Mouse (Mus musculus): ENCODE measurements around the gene Mgll. TPM values are rescaled to one million over a fixed set of nuclear protein-coding genes. Genes with fewer than 3 reads are reported as not detected.
A peak's percentile ranks its signal among the peaks of the same experiment; 100 is the strongest.

The Mgll gene
- polyA plus RNA-seq, 1 experiment from 2014 or later, result 43.6 TPM

DNA sequence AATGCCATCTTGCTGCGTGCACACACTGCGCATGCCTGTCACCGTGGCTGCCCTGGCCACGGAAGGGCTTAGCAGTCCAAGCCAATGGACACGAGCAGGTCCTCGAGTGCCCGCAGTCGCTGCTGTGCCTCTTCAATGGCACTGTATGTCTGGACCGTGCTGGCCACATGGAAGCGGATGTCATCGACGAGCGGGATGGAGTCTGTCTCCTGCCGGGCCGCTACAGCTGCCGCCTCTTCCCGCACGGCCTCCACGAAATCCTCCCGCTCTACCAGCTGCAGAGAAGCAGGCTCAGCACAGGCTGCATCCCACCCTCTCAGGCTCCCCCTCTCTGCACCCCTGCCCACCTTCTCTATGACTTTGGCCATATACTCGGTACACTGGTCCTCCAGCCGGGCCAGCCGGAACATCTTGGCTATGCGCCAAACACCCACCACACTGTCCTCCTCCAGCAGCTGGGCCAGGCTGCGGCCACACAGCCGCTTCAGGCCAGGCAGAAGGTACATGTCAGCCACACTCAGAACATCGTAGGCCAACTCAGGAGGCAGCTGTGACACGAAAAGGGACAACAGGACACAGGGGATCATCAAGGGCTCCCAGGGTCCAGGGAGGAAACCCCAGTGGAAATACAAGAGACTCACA is 112.1 kb downstream of the Mgll start:
- H3K27ac ChIP-seq, result no peak overlapping the region
- H3K4me2 ChIP-seq (ENCODE audit: low read length), result no peak overlapping the region
- H3K9ac ChIP-seq (ENCODE audit: low read depth, low read length), result no peak overlapping the region
- DNase-seq (ENCODE audit: low spot score) (no peak), ATAC-seq (replicated peaks; ENCODE audit: low FRiP score, low read depth) (no peak)
- no peaks in the 10 kb centered on the region for H3K27me3 ChIP-seq (ENCODE audit: insufficient read depth, low read length)
- H3K4me3 ChIP-seq (replicated peaks; ENCODE audit: low read depth, low read length), result no peak overlapping the region
- H3K4me1 ChIP-seq (replicated peaks; ENCODE audit: insufficient read depth, low read length), result peaks cover 8% of the 10 kb centered on the region
- no peaks in the 10 kb centered on the region for H3K9me3 ChIP-seq (replicated peaks; ENCODE audit: low read length)
- 83% methylated on average over 28 of the region's 28 CpGs for WGBS
- peaks cover 39% of the 10 kb centered on the region for H3K36me3 ChIP-seq (ENCODE audit: insufficient read depth, low read length)
- no peak for TF ChIP-seq CTCF (IDR thresholded peaks at IDR 0.05; ENCODE audit: low read depth)

DNA sequence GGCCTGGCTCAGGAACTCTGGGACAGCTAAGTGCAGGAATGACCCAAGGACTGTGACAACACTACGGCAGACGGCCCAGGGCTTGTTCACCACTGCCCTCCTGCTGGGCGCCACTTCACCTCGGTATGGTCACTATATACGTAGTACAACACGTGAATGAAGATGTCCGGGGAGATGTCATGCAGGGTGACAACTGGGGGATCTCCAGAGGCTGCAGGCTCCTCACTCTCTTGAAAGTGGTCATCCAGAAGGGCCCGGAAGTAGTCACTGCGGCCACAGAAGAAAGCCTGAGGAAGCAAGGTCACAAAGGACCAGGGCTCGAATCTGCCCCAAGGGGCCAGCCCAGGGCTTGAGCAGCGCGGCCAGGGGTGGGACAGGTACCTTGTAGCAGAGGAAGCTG is 113.8 kb downstream of the Mgll start:
- no peaks in the 10 kb centered on the region for H3K27me3 ChIP-seq (ENCODE audit: insufficient read depth, low read length)
- no peak overlapping the region for H3K27ac ChIP-seq
- H3K9me3 ChIP-seq (replicated peaks; ENCODE audit: low read length), result no peaks in the 10 kb centered on the region
- H3K4me1 ChIP-seq (replicated peaks; ENCODE audit: insufficient read depth, low read length), result peaks cover 8% of the 10 kb centered on the region
- no peak overlapping the region for H3K4me3 ChIP-seq (replicated peaks; ENCODE audit: low read depth, low read length)
- H3K36me3 ChIP-seq (ENCODE audit: insufficient read depth, low read length), result peaks cover 39% of the 10 kb centered on the region
- H3K4me2 ChIP-seq (ENCODE audit: low read length), result no peak overlapping the region
- DNase-seq (ENCODE audit: low spot score) (no peak), ATAC-seq (replicated peaks; ENCODE audit: low FRiP score, low read depth) (no peak)
- TF ChIP-seq CTCF (IDR thresholded peaks at IDR 0.05; ENCODE audit: low read depth), result no peak
- WGBS, result 91% methylated on average over 12 of the region's 12 CpGs
- H3K9ac ChIP-seq (ENCODE audit: low read depth, low read length), result no peak overlapping the region

DNA sequence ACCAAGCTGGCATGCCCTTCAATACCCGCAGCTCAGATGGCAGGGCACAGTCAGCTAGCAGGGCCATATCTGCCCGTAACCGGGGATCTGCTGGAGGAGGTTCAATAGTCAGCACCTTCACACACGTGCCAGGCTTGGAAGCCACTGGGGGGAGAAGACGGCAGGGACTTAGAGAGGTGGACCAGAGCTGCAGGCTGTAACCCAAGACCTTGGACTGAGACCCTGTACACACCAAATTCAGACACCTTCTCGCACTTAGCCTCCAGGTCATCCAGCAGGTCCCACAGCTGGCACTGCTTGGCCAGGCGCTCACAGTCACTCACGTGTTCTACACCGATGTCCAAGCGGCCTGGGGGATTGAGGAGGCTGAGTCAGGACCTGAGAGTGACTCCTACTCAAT is 114.4 kb downstream of the Mgll start:
- no peak for DNase-seq (ENCODE audit: low spot score)
- Histone ChIP-seq H3K36me3 (ENCODE audit: insufficient read depth, low read length) (peaks cover 39% of the 10 kb centered on the region), H3K4me3 (replicated peaks; ENCODE audit: low read depth, low read length) (no peak overlapping the region), H3K27me3 (ENCODE audit: insufficient read depth, low read length) (no peaks in the 10 kb centered on the region), H3K9me3 (replicated peaks; ENCODE audit: low read length) (no peaks in the 10 kb centered on the region), H3K9ac (ENCODE audit: low read depth, low read length) (no peak overlapping the region), H3K4me1 (replicated peaks; ENCODE audit: insufficient read depth, low read length) (peaks cover 8% of the 10 kb centered on the region), H3K4me2 (ENCODE audit: low read length) (no peak overlapping the region), H3K27ac (no peak overlapping the region)
- WGBS, result 92% methylated on average over 10 of the region's 10 CpGs
- no peak for ATAC-seq (replicated peaks; ENCODE audit: low FRiP score, low read depth)
- TF ChIP-seq CTCF (IDR thresholded peaks at IDR 0.05; ENCODE audit: low read depth), result no peak

DNA sequence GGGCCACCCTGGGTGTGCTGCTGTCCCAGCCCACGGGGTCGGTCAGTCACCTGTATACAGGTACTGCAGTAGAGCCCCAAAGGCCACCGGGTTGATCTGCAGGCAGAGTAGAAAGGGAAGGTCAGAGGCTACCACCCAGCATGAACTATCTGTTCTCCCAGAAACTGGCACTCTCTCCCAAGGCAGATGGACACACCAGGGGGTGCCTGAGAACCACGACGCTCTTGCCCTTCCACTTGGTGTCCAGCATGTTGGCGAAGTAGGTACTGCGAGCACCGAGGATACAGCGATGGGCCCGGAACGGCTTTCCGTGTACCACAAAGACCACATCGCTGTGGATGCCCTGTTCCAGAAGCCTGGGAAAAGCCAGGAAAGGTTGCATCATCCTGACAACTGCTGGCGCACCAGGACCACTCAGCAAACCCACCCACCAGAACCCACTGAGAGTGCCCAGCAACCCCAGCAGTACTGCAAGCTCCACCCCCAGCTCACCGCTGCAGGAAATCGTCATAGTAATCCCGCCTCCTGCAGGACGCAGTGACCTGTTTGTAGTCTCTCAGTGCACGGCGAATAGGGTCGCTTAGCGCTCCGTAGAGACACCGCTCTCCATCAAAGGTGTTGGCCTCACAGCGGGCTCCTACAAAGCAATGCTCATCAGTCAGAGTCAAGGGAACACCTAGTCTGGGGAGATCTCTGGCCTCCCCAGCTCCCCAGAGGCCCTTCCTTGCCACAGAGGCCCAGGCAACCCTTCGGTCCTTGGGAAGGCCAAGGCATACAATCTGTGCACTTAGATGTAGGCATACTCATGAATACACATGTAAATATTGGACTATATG is 115.1 kb downstream of the Mgll start:
- Histone ChIP-seq H3K27me3 (ENCODE audit: insufficient read depth, low read length) (no peaks in the 10 kb centered on the region), H3K4me3 (replicated peaks; ENCODE audit: low read depth, low read length) (no peak overlapping the region), H3K4me1 (replicated peaks; ENCODE audit: insufficient read depth, low read length) (peaks cover 8% of the 10 kb centered on the region), H3K27ac (no peak overlapping the region), H3K9me3 (replicated peaks; ENCODE audit: low read length) (no peaks in the 10 kb centered on the region), H3K9ac (ENCODE audit: low read depth, low read length) (no peak overlapping the region), H3K4me2 (ENCODE audit: low read length) (no peak overlapping the region), H3K36me3 (ENCODE audit: insufficient read depth, low read length) (peaks cover 39% of the 10 kb centered on the region)
- TF ChIP-seq CTCF (IDR thresholded peaks at IDR 0.05; ENCODE audit: low read depth), result no peak
- no peak for ATAC-seq (replicated peaks; ENCODE audit: low FRiP score, low read depth)
- DNase-seq (ENCODE audit: low spot score), result no peak
- 88% methylated on average over 26 of the region's 26 CpGs for WGBS

DNA sequence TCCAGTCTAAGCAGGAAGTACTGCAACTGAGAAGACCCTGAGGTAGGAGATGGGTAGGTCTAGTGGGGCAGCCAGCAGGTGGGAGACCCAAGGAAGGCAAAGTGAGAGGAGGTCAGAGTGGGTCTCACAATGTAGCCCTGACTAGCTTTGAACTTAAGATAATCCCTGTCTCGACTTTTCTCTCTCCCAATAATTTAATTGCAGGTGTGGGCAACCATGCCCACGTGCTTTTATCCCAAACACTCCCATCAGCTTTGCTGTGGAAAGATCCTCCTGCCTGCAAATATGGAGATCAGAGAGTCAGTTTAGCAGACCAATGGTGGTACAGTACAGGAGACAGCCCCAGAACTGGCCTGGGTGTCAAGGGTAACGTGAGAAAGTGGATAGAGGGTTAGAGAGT is 116.0 kb downstream of the Mgll start:
- Histone ChIP-seq H3K27me3 (ENCODE audit: insufficient read depth, low read length) (no peaks in the 10 kb centered on the region), H3K27ac (no peak overlapping the region), H3K4me1 (replicated peaks; ENCODE audit: insufficient read depth, low read length) (peaks cover 8% of the 10 kb centered on the region), H3K4me2 (ENCODE audit: low read length) (0 out of 2 replicates have a peak overlapping the region, but pooled peaks have one; percentile 69), H3K4me3 (replicated peaks; ENCODE audit: low read depth, low read length) (no peak overlapping the region), H3K9me3 (replicated peaks; ENCODE audit: low read length) (no peaks in the 10 kb centered on the region), H3K36me3 (ENCODE audit: insufficient read depth, low read length) (peaks cover 39% of the 10 kb centered on the region), H3K9ac (ENCODE audit: low read depth, low read length) (0 out of 2 replicates have a peak overlapping the region, but pooled peaks have one; percentile 13)
- no peak for TF ChIP-seq CTCF (IDR thresholded peaks at IDR 0.05; ENCODE audit: low read depth)
- ATAC-seq (replicated peaks; ENCODE audit: low FRiP score, low read depth) (no peak), DNase-seq (ENCODE audit: low spot score) (no peak)
- WGBS, result 78% methylated on average over 3 of the region's 3 CpGs

DNA sequence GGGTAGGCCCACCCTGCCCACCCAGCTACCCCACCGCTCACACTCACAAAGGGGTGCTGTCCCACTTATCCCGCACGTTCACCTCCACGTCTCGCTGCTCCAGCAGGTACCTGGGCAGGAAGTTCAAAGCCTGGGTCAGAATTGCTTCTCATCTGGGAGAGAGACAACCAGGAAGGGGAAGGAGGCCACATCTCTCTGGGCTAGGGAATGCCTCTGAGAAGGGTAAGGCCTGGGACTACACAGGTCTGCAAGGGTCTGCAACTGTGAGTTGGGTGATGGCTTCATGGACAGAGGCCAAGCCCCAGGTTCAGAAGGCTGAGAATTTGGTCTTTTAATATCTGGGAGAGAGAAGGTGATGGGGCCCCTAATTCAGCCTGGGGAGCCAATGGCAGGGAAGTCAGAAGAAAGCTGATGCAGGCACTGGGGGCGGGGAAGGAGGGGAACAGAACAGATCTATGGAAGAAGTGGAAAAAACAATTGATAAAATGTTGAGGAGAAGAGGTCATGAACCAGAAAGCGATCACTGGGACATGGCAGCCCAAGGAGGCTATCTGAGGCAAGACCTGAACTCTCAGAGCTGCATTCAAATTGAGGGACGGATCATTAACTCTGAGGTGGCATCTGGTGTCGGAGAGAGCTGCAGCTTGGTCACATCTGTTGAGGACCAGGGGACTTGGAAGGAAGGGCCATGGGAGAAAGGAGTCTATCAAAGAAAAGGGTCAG is 116.7 kb downstream of the Mgll start:
- H3K36me3 ChIP-seq (ENCODE audit: insufficient read depth, low read length), result peaks cover 33% of the 10 kb centered on the region
- H3K4me1 ChIP-seq (replicated peaks; ENCODE audit: insufficient read depth, low read length), result peaks cover 8% of the 10 kb centered on the region
- ATAC-seq (replicated peaks; ENCODE audit: low FRiP score, low read depth) (no peak), DNase-seq (ENCODE audit: low spot score) (peak; percentile 40)
- WGBS, result 50% methylated on average over 9 of the region's 9 CpGs
- peak overlapping the region; percentile 71 for H3K9ac ChIP-seq (ENCODE audit: low read depth, low read length)
- H3K27me3 ChIP-seq (ENCODE audit: insufficient read depth, low read length), result no peaks in the 10 kb centered on the region
- peak overlapping the region; percentile 67 for H3K4me3 ChIP-seq (replicated peaks; ENCODE audit: low read depth, low read length)
- peak overlapping the region; percentile 69 for H3K4me2 ChIP-seq (ENCODE audit: low read length)
- H3K27ac ChIP-seq, result peak overlapping the region; percentile 93
- no peak for TF ChIP-seq CTCF (IDR thresholded peaks at IDR 0.05; ENCODE audit: low read depth)
- H3K9me3 ChIP-seq (replicated peaks; ENCODE audit: low read length), result no peaks in the 10 kb centered on the region
